Comparison of ENCODE assay signal across 9 mouse cellular contexts in the genomic region with DNA sequence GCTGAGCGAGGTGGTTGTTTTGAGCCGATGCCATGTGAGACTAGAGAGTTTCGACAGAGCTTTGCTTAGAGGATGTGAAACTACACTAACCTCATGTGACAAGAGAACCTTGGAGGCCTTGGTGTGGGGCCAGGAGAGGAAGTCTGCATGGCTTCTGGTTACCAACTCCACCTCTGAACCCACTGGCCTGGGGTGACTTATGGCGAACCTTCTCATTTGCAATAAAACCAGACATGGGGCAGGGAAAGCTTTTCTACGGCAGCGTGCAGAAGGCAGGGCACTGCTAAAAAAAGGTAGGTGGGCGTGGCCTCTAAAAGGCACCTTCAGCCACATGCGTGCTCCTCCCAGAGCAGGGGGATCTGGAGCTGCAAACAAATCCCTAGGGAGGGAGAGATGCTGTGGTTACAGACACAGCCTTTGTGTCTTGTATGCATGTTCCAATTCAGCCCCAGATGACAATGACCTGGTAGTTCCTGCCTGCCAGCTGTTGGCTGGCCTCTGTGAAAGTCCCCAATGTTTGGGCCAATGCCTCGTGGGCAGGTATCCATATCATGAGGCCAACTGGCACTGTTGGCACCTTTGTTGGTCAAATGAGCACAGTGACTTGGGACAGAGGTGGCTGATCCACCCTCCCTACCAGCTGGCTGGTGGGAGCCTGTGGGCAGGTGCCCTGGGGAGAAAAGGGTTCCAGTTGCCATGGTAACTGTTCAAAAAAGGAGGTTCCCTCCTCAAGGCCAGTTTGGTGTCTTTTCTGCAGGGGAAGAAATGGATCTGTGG.
DNase-seq lines count a peak whose midpoint lies in the region; ATAC-seq and TF ChIP-seq lines count a peak whose summit lies in the region.
"Had no signal": no experiment of that assay in that cellular context is flagged by ENCODE, and none has a peak within 500 bp of the region (broad histone marks: within the 10 kb centered on the region; RNA-seq: fewer than 3 reads in every experiment).

No protein-coding gene starts in this region.

- 54% methylated on average over 9 of the region's 9 CpGs for WGBS in embryonic facial prominence, embryonic 13.5 days
- 74% methylated on average over 9 of the region's 9 CpGs for WGBS in hindbrain, embryonic 10.5 days
- WGBS in stomach, postnatal 0 days = 50% methylated on average over 9 of the region's 9 CpGs
- WGBS in forebrain, embryonic 10.5 days = 78% methylated on average over 9 of the region's 9 CpGs

- 0 out of 2 replicates have a peak, but pooled peaks have one; percentile 32 for ATAC-seq in embryonic facial prominence, embryonic 13.5 days (ENCODE audit: insufficient number of reproducible peaks, insufficient read depth, low FRiP score, low TSS enrichment, low read depth)
- ATAC-seq in stomach, postnatal 0 days (ENCODE audit: low FRiP score, low TSS enrichment) = peak; percentile 39; the same call in 1 of the 2 replicates

- peaks cover 9% of the 10 kb centered on the region for H3K4me1 ChIP-seq in embryonic facial prominence, embryonic 13.5 days
- H3K4me1 ChIP-seq in hindbrain, embryonic 10.5 days (replicated peaks) = peaks cover 9% of the 10 kb centered on the region
- H3K4me1 ChIP-seq in megakaryocyte, embryonic 14.5 days = peaks cover 5% of the 10 kb centered on the region; the same call in 1 of the 2 replicates
- peaks cover 6% of the 10 kb centered on the region for H3K4me1 ChIP-seq in stomach, postnatal 0 days (replicated peaks; ENCODE audit: control insufficient read depth, insufficient read depth)
- H3K4me1 ChIP-seq in forebrain, embryonic 10.5 days = peaks cover 8% of the 10 kb centered on the region

- H3K9me3 ChIP-seq in embryonic facial prominence, embryonic 13.5 days = no peaks in the 10 kb centered on the region
- no peaks in the 10 kb centered on the region for H3K9me3 ChIP-seq in hindbrain, embryonic 10.5 days
- H3K9me3 ChIP-seq in megakaryocyte, embryonic 14.5 days = no peaks in the 10 kb centered on the region
- no peaks in the 10 kb centered on the region for H3K9me3 ChIP-seq in stomach, postnatal 0 days (ENCODE audit: control insufficient read depth, low read length)
- H3K9me3 ChIP-seq in forebrain, embryonic 10.5 days = no peaks in the 10 kb centered on the region
- H3K9me3 ChIP-seq: neural tube, embryonic 12.5 days had no signal

- no peak for TF ChIP-seq EP300 in stomach, postnatal 0 days (optimal IDR thresholded peaks at IDR 0.05)

- H3K36me3 ChIP-seq in embryonic facial prominence, embryonic 13.5 days = no peaks in the 10 kb centered on the region
- no peaks in the 10 kb centered on the region for H3K36me3 ChIP-seq in hindbrain, embryonic 10.5 days
- H3K36me3 ChIP-seq in megakaryocyte, embryonic 14.5 days (replicated peaks; ENCODE audit: low read length) = no peaks in the 10 kb centered on the region
- no peaks in the 10 kb centered on the region for H3K36me3 ChIP-seq in stomach, postnatal 0 days (ENCODE audit: control insufficient read depth, insufficient read depth, low read length)
- H3K36me3 ChIP-seq in forebrain, embryonic 10.5 days (replicated peaks) = no peaks in the 10 kb centered on the region
- H3K36me3 ChIP-seq: neural tube, embryonic 12.5 days had no signal

- no peaks in the 10 kb centered on the region for H3K27me3 ChIP-seq in embryonic facial prominence, embryonic 13.5 days
- H3K27me3 ChIP-seq in hindbrain, embryonic 10.5 days (ENCODE audit: insufficient read depth, poor library complexity, severe bottlenecking) = no peaks in the 10 kb centered on the region
- H3K27me3 ChIP-seq in megakaryocyte, embryonic 14.5 days (replicated peaks) = peaks cover 4% of the 10 kb centered on the region
- H3K27me3 ChIP-seq in stomach, postnatal 0 days (ENCODE audit: control insufficient read depth, insufficient read depth, low read length) = no peaks in the 10 kb centered on the region
- no peaks in the 10 kb centered on the region for H3K27me3 ChIP-seq in forebrain, embryonic 10.5 days (ENCODE audit: poor library complexity, severe bottlenecking)
- H3K27me3 ChIP-seq: neural tube, embryonic 12.5 days had no signal

- no peak overlapping the region for H3K4me2 ChIP-seq in embryonic facial prominence, embryonic 13.5 days
- H3K4me2 ChIP-seq in stomach, postnatal 0 days (replicated peaks; ENCODE audit: low read depth) = no peak overlapping the region
- H3K4me2 ChIP-seq: neural tube, embryonic 12.5 days had no signal

- no peak for TF ChIP-seq CTCF in layer of hippocampus, adult 2 months (conservative IDR thresholded peaks at IDR 0.05)
- TF ChIP-seq CTCF in stomach, postnatal 0 days (IDR thresholded peaks at IDR 0.05; ENCODE audit: low read depth) = no peak

- no peak overlapping the region for H3K4me3 ChIP-seq in embryonic facial prominence, embryonic 13.5 days
- H3K4me3 ChIP-seq in hindbrain, embryonic 10.5 days = no peak overlapping the region
- no peak overlapping the region for H3K4me3 ChIP-seq in layer of hippocampus, adult 2 months
- peak overlapping the region; percentile 69 for H3K4me3 ChIP-seq in megakaryocyte, embryonic 14.5 days (replicated peaks)
- H3K4me3 ChIP-seq in stomach, postnatal 0 days (ENCODE audit: low read depth, low read length) = no peak overlapping the region
- H3K4me3 ChIP-seq in forebrain, embryonic 10.5 days = no peak overlapping the region
- H3K4me3 ChIP-seq: neural tube, embryonic 12.5 days had no signal

- peak; percentile 69 for DNase-seq in CD4-positive helper T cell, adult 2 months (ENCODE audit: low read depth, low spot score)
- DNase-seq in ES-CJ7 (ENCODE audit: low read depth, low spot score) = peak; percentile 82
- no peak for DNase-seq in hindbrain, embryonic 10.5 days (ENCODE audit: low spot score)
- DNase-seq in layer of hippocampus, adult 2 months (ENCODE audit: low spot score in 2 of 2) = no peak
- peak; percentile 40 for DNase-seq in stomach, postnatal 0 days (ENCODE audit: low spot score)
- no peak for DNase-seq in forebrain, embryonic 10.5 days (ENCODE audit: extremely low spot score, low spot score)

- H3K9ac ChIP-seq in embryonic facial prominence, embryonic 13.5 days = no peak overlapping the region
- H3K9ac ChIP-seq in stomach, postnatal 0 days (ENCODE audit: low read length) = no peak overlapping the region
- H3K9ac ChIP-seq: neural tube, embryonic 12.5 days had no signal

- no peak overlapping the region for H3K27ac ChIP-seq in embryonic facial prominence, embryonic 13.5 days
- peak overlapping the region; percentile 62 for H3K27ac ChIP-seq in hindbrain, embryonic 10.5 days
- peak overlapping the region; percentile 10; the same call in 1 of the 2 replicates for H3K27ac ChIP-seq in layer of hippocampus, adult 2 months
- H3K27ac ChIP-seq in stomach, postnatal 0 days (replicated peaks) = peak overlapping the region; percentile 56
- no peak overlapping the region for H3K27ac ChIP-seq in forebrain, embryonic 10.5 days
- H3K27ac ChIP-seq: neural tube, embryonic 12.5 days had no signal

Comparison
In these comparisons a context has a peak if more than half of its experiments do, and no peak if none do; other contexts are left out.
1. DNase-seq: peak in CD4-positive helper T cell, adult 2 months (single experiment), ES-CJ7 (single experiment) and stomach, postnatal 0 days (single experiment); none in hindbrain, embryonic 10.5 days (single experiment), layer of hippocampus, adult 2 months (0 of 2) and forebrain, embryonic 10.5 days (single experiment).
2. H3K27ac ChIP-seq: peak in hindbrain, embryonic 10.5 days (single experiment), layer of hippocampus, adult 2 months (single experiment) and stomach, postnatal 0 days (single experiment); none in embryonic facial prominence, embryonic 13.5 days (single experiment) and forebrain, embryonic 10.5 days (single experiment).